Mouse (Mus musculus): ENCODE data around the gene Tnfaip6. TPM values are rescaled to one million over a fixed set of nuclear protein-coding genes. Genes with fewer than 3 reads are reported as not detected.
A peak's percentile ranks its signal among the peaks of the same experiment; 100 is the strongest.

Gene Tnfaip6
- polyA plus RNA-seq, 1 experiment from 2014 or later = 3.7 TPM

GRCm38 (mm10) chr2:52057099-52057498, 19.3 kb downstream of the Tnfaip6 start:
- Histone ChIP-seq H3K9me3 (ENCODE audit: control insufficient read depth, low read depth, low read length) (no peaks in the 10 kb centered on the region), H3K36me3 (ENCODE audit: control insufficient read depth, insufficient read depth, low read length) (no peaks in the 10 kb centered on the region), H3K9ac (replicated peaks; ENCODE audit: low read depth, low read length) (no peak overlapping the region), H3K4me3 (ENCODE audit: low read depth, low read length) (no peak overlapping the region), H3K4me1 (ENCODE audit: control insufficient read depth, insufficient read depth, low read length) (no peaks in the 10 kb centered on the region), H3K4me2 (replicated peaks; ENCODE audit: low read depth, low read length) (no peak overlapping the region), H3K27ac (ENCODE audit: low read length) (no peak overlapping the region), H3K27me3 (ENCODE audit: control insufficient read depth, insufficient read depth, low read length) (no peaks in the 10 kb centered on the region)
- WGBS = 70% methylated on average over 1 of the region's 1 CpGs
- no peak for ATAC-seq (ENCODE audit: insufficient number of reproducible peaks, insufficient read depth, low FRiP score, low read depth)

- Histone ChIP-seq H3K27me3 (ENCODE audit: control insufficient read depth, insufficient read depth, low read length) (no peaks in the 10 kb centered on the region), H3K4me2 (replicated peaks; ENCODE audit: low read depth, low read length) (no peak overlapping the region), H3K4me1 (ENCODE audit: control insufficient read depth, insufficient read depth, low read length) (no peaks in the 10 kb centered on the region), H3K4me3 (ENCODE audit: low read depth, low read length) (no peak overlapping the region), H3K9me3 (ENCODE audit: control insufficient read depth, low read depth, low read length) (no peaks in the 10 kb centered on the region), H3K36me3 (ENCODE audit: control insufficient read depth, insufficient read depth, low read length) (no peaks in the 10 kb centered on the region), H3K9ac (replicated peaks; ENCODE audit: low read depth, low read length) (no peak overlapping the region), H3K27ac (ENCODE audit: low read length) (no peak overlapping the region)
- ATAC-seq (ENCODE audit: insufficient number of reproducible peaks, insufficient read depth, low FRiP score, low read depth) = no peak
Measured at GRCm38 (mm10) chr2:52057681-52058080, 19.9 kb downstream of the Tnfaip6 start.

GRCm38 (mm10) chr2:52068641-52069040, 30.8 kb downstream of the Tnfaip6 start:
- WGBS = 68% methylated on average over 1 of the region's 1 CpGs
- no peaks in the 10 kb centered on the region for H3K27me3 ChIP-seq (ENCODE audit: control insufficient read depth, insufficient read depth, low read length)
- H3K9me3 ChIP-seq (ENCODE audit: control insufficient read depth, low read depth, low read length) = no peaks in the 10 kb centered on the region
- H3K4me1 ChIP-seq (ENCODE audit: control insufficient read depth, insufficient read depth, low read length) = 0 out of 2 replicates have a peak, but pooled peaks cover 2% of the 10 kb centered on the region
- no peaks in the 10 kb centered on the region for H3K36me3 ChIP-seq (ENCODE audit: control insufficient read depth, insufficient read depth, low read length)
- H3K4me3 ChIP-seq (ENCODE audit: low read depth, low read length) = no peak overlapping the region
- no peak overlapping the region for H3K9ac ChIP-seq (replicated peaks; ENCODE audit: low read depth, low read length)
- H3K4me2 ChIP-seq (replicated peaks; ENCODE audit: low read depth, low read length) = no peak overlapping the region
- no peak overlapping the region for H3K27ac ChIP-seq (ENCODE audit: low read length)
- no peak for ATAC-seq (ENCODE audit: insufficient number of reproducible peaks, insufficient read depth, low FRiP score, low read depth)

GRCm38 (mm10) chr2:52070816-52071215, 33.0 kb downstream of the Tnfaip6 start:
- Histone ChIP-seq H3K9me3 (ENCODE audit: control insufficient read depth, low read depth, low read length) (no peaks in the 10 kb centered on the region), H3K27me3 (ENCODE audit: control insufficient read depth, insufficient read depth, low read length) (no peaks in the 10 kb centered on the region), H3K4me2 (replicated peaks; ENCODE audit: low read depth, low read length) (no peak overlapping the region), H3K9ac (replicated peaks; ENCODE audit: low read depth, low read length) (no peak overlapping the region), H3K27ac (ENCODE audit: low read length) (no peak overlapping the region), H3K36me3 (ENCODE audit: control insufficient read depth, insufficient read depth, low read length) (peaks cover 7% of the 10 kb centered on the region; the same call in 1 of the 2 replicates), H3K4me3 (ENCODE audit: low read depth, low read length) (no peak overlapping the region), H3K4me1 (ENCODE audit: control insufficient read depth, insufficient read depth, low read length) (peaks cover 10% of the 10 kb centered on the region; the same call in 1 of the 2 replicates)
- 87% methylated on average over 5 of the region's 5 CpGs for WGBS
- ATAC-seq (ENCODE audit: insufficient number of reproducible peaks, insufficient read depth, low FRiP score, low read depth) = no peak

- Histone ChIP-seq H3K27ac (ENCODE audit: low read length) (peak overlapping the region; percentile 89; the same call in 1 of the 2 replicates), H3K4me3 (ENCODE audit: low read depth, low read length) (peak overlapping the region; percentile 98; the same call in 1 of the 2 replicates), H3K27me3 (ENCODE audit: control insufficient read depth, insufficient read depth, low read length) (no peaks in the 10 kb centered on the region), H3K4me2 (replicated peaks; ENCODE audit: low read depth, low read length) (peak overlapping the region; percentile 57), H3K9ac (replicated peaks; ENCODE audit: low read depth, low read length) (no peak overlapping the region), H3K9me3 (ENCODE audit: control insufficient read depth, low read depth, low read length) (no peaks in the 10 kb centered on the region), H3K36me3 (ENCODE audit: control insufficient read depth, insufficient read depth, low read length) (peaks cover 10% of the 10 kb centered on the region; the same call in 1 of the 2 replicates), H3K4me1 (ENCODE audit: control insufficient read depth, insufficient read depth, low read length) (peaks cover 10% of the 10 kb centered on the region; the same call in 1 of the 2 replicates)
- WGBS = 48% methylated on average over 13 of the region's 13 CpGs
- ATAC-seq (ENCODE audit: insufficient number of reproducible peaks, insufficient read depth, low FRiP score, low read depth) = no peak
Measured at GRCm38 (mm10) chr2:52071241-52071991, 33.6 kb downstream of the Tnfaip6 start.

GRCm38 (mm10) chr2:52072065-52072490, 34.3 kb downstream of the Tnfaip6 start:
- Histone ChIP-seq H3K27me3 (ENCODE audit: control insufficient read depth, insufficient read depth, low read length) (no peaks in the 10 kb centered on the region), H3K4me2 (replicated peaks; ENCODE audit: low read depth, low read length) (peak overlapping the region; percentile 57), H3K36me3 (ENCODE audit: control insufficient read depth, insufficient read depth, low read length) (peaks cover 12% of the 10 kb centered on the region; the same call in 1 of the 2 replicates), H3K9ac (replicated peaks; ENCODE audit: low read depth, low read length) (no peak overlapping the region), H3K9me3 (ENCODE audit: control insufficient read depth, low read depth, low read length) (no peaks in the 10 kb centered on the region), H3K27ac (ENCODE audit: low read length) (peak overlapping the region; percentile 89), H3K4me3 (ENCODE audit: low read depth, low read length) (peak overlapping the region; percentile 98), H3K4me1 (ENCODE audit: control insufficient read depth, insufficient read depth, low read length) (peaks cover 10% of the 10 kb centered on the region; the same call in 1 of the 2 replicates)
- WGBS = 9% methylated on average over 10 of the region's 10 CpGs
- peak; percentile 18; the same call in 1 of the 2 replicates for ATAC-seq (ENCODE audit: insufficient number of reproducible peaks, insufficient read depth, low FRiP score, low read depth)

GRCm38 (mm10) chr2:52072491-52073140, 34.8 kb downstream of the Tnfaip6 start, which contains the start of gene Rif1:
TSS of gene Rif1 (plus strand) at chr2:52072832.
- H3K27ac ChIP-seq (ENCODE audit: low read length) = peak within 1 kb of the TSS; percentile 89
- peak within 1 kb of the TSS; percentile 96 for H3K9ac ChIP-seq (replicated peaks; ENCODE audit: low read depth, low read length)
- no peaks in the 10 kb centered on the region for H3K9me3 ChIP-seq (ENCODE audit: control insufficient read depth, low read depth, low read length)
- under 1% methylated on average over 51 of the region's 72 CpGs for WGBS
- H3K27me3 ChIP-seq (ENCODE audit: control insufficient read depth, insufficient read depth, low read length) = no peaks in the 10 kb centered on the region
- peak within 1 kb of the TSS; percentile 98 for H3K4me3 ChIP-seq (ENCODE audit: low read depth, low read length)
- peaks cover 15% of the 10 kb centered on the region; the same call in 1 of the 2 replicates for H3K36me3 ChIP-seq (ENCODE audit: control insufficient read depth, insufficient read depth, low read length)
- ATAC-seq (ENCODE audit: insufficient number of reproducible peaks, insufficient read depth, low FRiP score, low read depth) = peak; percentile 93
- H3K4me2 ChIP-seq (replicated peaks; ENCODE audit: low read depth, low read length) = peak within 1 kb of the TSS; percentile 57
- peaks cover 10% of the 10 kb centered on the region; the same call in 1 of the 2 replicates for H3K4me1 ChIP-seq (ENCODE audit: control insufficient read depth, insufficient read depth, low read length)

GRCm38 (mm10) chr2:52073141-52073904, 35.5 kb downstream of the Tnfaip6 start:
- Histone ChIP-seq H3K4me1 (ENCODE audit: control insufficient read depth, insufficient read depth, low read length) (peaks cover 10% of the 10 kb centered on the region; the same call in 1 of the 2 replicates), H3K9me3 (ENCODE audit: control insufficient read depth, low read depth, low read length) (no peaks in the 10 kb centered on the region), H3K36me3 (ENCODE audit: control insufficient read depth, insufficient read depth, low read length) (peaks cover 22% of the 10 kb centered on the region; the same call in 1 of the 2 replicates), H3K4me3 (ENCODE audit: low read depth, low read length) (peak overlapping the region; percentile 98), H3K9ac (replicated peaks; ENCODE audit: low read depth, low read length) (peak overlapping the region; percentile 96), H3K27ac (ENCODE audit: low read length) (peak overlapping the region; percentile 89), H3K4me2 (replicated peaks; ENCODE audit: low read depth, low read length) (peak overlapping the region; percentile 57), H3K27me3 (ENCODE audit: control insufficient read depth, insufficient read depth, low read length) (no peaks in the 10 kb centered on the region)
- ATAC-seq (ENCODE audit: insufficient number of reproducible peaks, insufficient read depth, low FRiP score, low read depth) = no peak; the same call in 1 of the 2 replicates
- 1% methylated on average over 53 of the region's 56 CpGs for WGBS
